Comparison of ENCODE assay signal across 9 mouse cellular contexts in genomic region chr3:66982181-66982911, GRCm38 (mm10). TPM values are rescaled to one million over a fixed set of nuclear protein-coding genes. Genes with fewer than 3 reads are reported as not detected.
DNase-seq lines count a peak whose midpoint lies in the region; ATAC-seq and TF ChIP-seq lines count a peak whose summit lies in the region.
"Had no signal": no experiment of that assay in that cellular context is flagged by ENCODE, and none has a peak within 500 bp of the region (broad histone marks: within the 10 kb centered on the region; RNA-seq: fewer than 3 reads in every experiment).

No protein-coding gene starts in this region.

- DNase-seq in heart, adult 2 months, result peak; percentile 64 to 67
- no peak for DNase-seq in heart, postnatal 25 days (ENCODE audit: low spot score)
- no peak for DNase-seq in liver, embryonic 13.5 days
- peak; percentile 65 for DNase-seq in splenic B cell, adult 2 months (ENCODE audit: low read depth, low spot score)
- no peak for DNase-seq in frontal cortex, postnatal 14 days (ENCODE audit: low spot score in 2 of 2)

- no peaks in the 10 kb centered on the region for H3K36me3 ChIP-seq in heart, adult 2 months (ENCODE audit: control insufficient read depth, insufficient read depth, low read length)
- H3K36me3 ChIP-seq in ES-Bruce4 (ENCODE audit: control insufficient read depth, insufficient read depth, low read length, poor library complexity, severe bottlenecking), result no peaks in the 10 kb centered on the region
- H3K36me3 ChIP-seq in embryonic facial prominence, embryonic 15.5 days, result no peaks in the 10 kb centered on the region
- H3K36me3 ChIP-seq in hindbrain, embryonic 15.5 days, result no peaks in the 10 kb centered on the region
- H3K36me3 ChIP-seq in liver, embryonic 13.5 days, result no peaks in the 10 kb centered on the region
- no peaks in the 10 kb centered on the region for H3K36me3 ChIP-seq in splenic B cell, adult 2 months (ENCODE audit: control insufficient read depth, insufficient read depth, low read length, poor library complexity, severe bottlenecking)

- H3K9me3 ChIP-seq in ES-Bruce4 (replicated peaks; ENCODE audit: control insufficient read depth, insufficient read depth, low read length, poor library complexity, severe bottlenecking), result no peaks in the 10 kb centered on the region
- H3K9me3 ChIP-seq in embryonic facial prominence, embryonic 15.5 days (replicated peaks), result no peaks in the 10 kb centered on the region
- no peaks in the 10 kb centered on the region for H3K9me3 ChIP-seq in hindbrain, embryonic 15.5 days
- H3K9me3 ChIP-seq in liver, embryonic 13.5 days (replicated peaks), result no peaks in the 10 kb centered on the region

- intact Hi-C loops in heart, adult 2 months (cut with DNase I), result loop anchor here (10.0 kb wide), 2 partner anchors 452 to 1458 kb away; partner anchors contain the start of genes Gfm1 and Tiparp
- intact Hi-C loops in heart, postnatal 25 days (cut with DNase I), result loop anchor here (10.0 kb wide), 1 partner anchor 592 kb away; no protein-coding TSS in a partner anchor

- TF ChIP-seq CTCF in heart, adult 2 months (IDR thresholded peaks at IDR 0.05), result no peak
- no peak for TF ChIP-seq CTCF in ES-Bruce4 (IDR thresholded peaks at IDR 0.05; ENCODE audit: low read depth, low read length)

- H3K27ac ChIP-seq in heart, adult 2 months, result no peak overlapping the region
- H3K27ac ChIP-seq in ES-Bruce4 (ENCODE audit: insufficient read depth, low read length), result no peak overlapping the region
- H3K27ac ChIP-seq in embryonic facial prominence, embryonic 15.5 days (replicated peaks), result peak overlapping the region; percentile 48; the same call in 1 of the 2 replicates
- peak overlapping the region; percentile 63; the same call in 1 of the 2 replicates for H3K27ac ChIP-seq in hindbrain, embryonic 15.5 days (replicated peaks)
- H3K27ac ChIP-seq in liver, embryonic 13.5 days, result no peak overlapping the region

- no peak overlapping the region for H3K9ac ChIP-seq in heart, adult 2 months (ENCODE audit: low read depth, low read length)
- no peak overlapping the region for H3K9ac ChIP-seq in ES-Bruce4 (ENCODE audit: low read depth, poor library complexity, severe bottlenecking)
- H3K9ac ChIP-seq in embryonic facial prominence, embryonic 15.5 days, result no peak overlapping the region
- H3K9ac ChIP-seq in hindbrain, embryonic 15.5 days, result 0 out of 2 replicates have a peak overlapping the region, but pooled peaks have one; percentile 9
- H3K9ac ChIP-seq in liver, embryonic 13.5 days, result no peak overlapping the region

- peak overlapping the region; percentile 85 for H3K4me2 ChIP-seq in embryonic facial prominence, embryonic 15.5 days (replicated peaks)
- H3K4me2 ChIP-seq in hindbrain, embryonic 15.5 days, result peak overlapping the region; percentile 53
- peak overlapping the region; percentile 71 for H3K4me2 ChIP-seq in liver, embryonic 13.5 days

- peaks cover 2% of the 10 kb centered on the region for H3K4me1 ChIP-seq in heart, adult 2 months (ENCODE audit: control insufficient read depth, insufficient read depth, low read length)
- H3K4me1 ChIP-seq in ES-Bruce4 (ENCODE audit: control insufficient read depth, insufficient read depth, low read length), result no peaks in the 10 kb centered on the region
- peaks cover 31% of the 10 kb centered on the region for H3K4me1 ChIP-seq in embryonic facial prominence, embryonic 15.5 days
- H3K4me1 ChIP-seq in hindbrain, embryonic 15.5 days (replicated peaks), result peaks cover 26% of the 10 kb centered on the region
- peaks cover 35% of the 10 kb centered on the region for H3K4me1 ChIP-seq in liver, embryonic 13.5 days (replicated peaks)

- H3K27me3 ChIP-seq in heart, adult 2 months (ENCODE audit: control insufficient read depth, insufficient read depth, low read length), result peaks cover 23% of the 10 kb centered on the region
- peaks cover 41% of the 10 kb centered on the region for H3K27me3 ChIP-seq in ES-Bruce4 (ENCODE audit: control insufficient read depth, insufficient read depth, low read length, poor library complexity, severe bottlenecking)
- peaks cover 44% of the 10 kb centered on the region for H3K27me3 ChIP-seq in embryonic facial prominence, embryonic 15.5 days
- peaks cover 33% of the 10 kb centered on the region for H3K27me3 ChIP-seq in hindbrain, embryonic 15.5 days
- H3K27me3 ChIP-seq in liver, embryonic 13.5 days, result peaks cover 66% of the 10 kb centered on the region
- H3K27me3 ChIP-seq in splenic B cell, adult 2 months (ENCODE audit: control insufficient read depth, insufficient read depth, low read length, poor library complexity, severe bottlenecking), result peaks cover 5% of the 10 kb centered on the region; the same call in 1 of the 2 replicates

- peak overlapping the region; percentile 28; the same call in 1 of the 2 replicates for H3K4me3 ChIP-seq in heart, adult 2 months
- H3K4me3 ChIP-seq in ES-Bruce4 (ENCODE audit: low read depth, low read length), result peak overlapping the region; percentile 23
- peak overlapping the region; percentile 60 for H3K4me3 ChIP-seq in embryonic facial prominence, embryonic 15.5 days (replicated peaks)
- peak overlapping the region; percentile 33 for H3K4me3 ChIP-seq in hindbrain, embryonic 15.5 days
- H3K4me3 ChIP-seq in liver, embryonic 13.5 days (replicated peaks), result peak overlapping the region; percentile 57

- no peak for ATAC-seq in embryonic facial prominence, embryonic 15.5 days (ENCODE audit: insufficient number of reproducible peaks, low FRiP score, low TSS enrichment, low read depth)
- ATAC-seq in hindbrain, embryonic 15.5 days (ENCODE audit: low FRiP score, low read depth), result no peak
- ATAC-seq in liver, embryonic 13.5 days (ENCODE audit: low read depth), result no peak

- no peak for TF ChIP-seq POLR2A in heart, adult 2 months (IDR thresholded peaks at IDR 0.05; ENCODE audit: insufficient read depth, low read depth, low read length)
- TF ChIP-seq POLR2A in ES-Bruce4 (IDR thresholded peaks at IDR 0.05; ENCODE audit: insufficient read depth, low read length), result no peak

- no peaks in the 10 kb centered on the region for H3K79me2 ChIP-seq in heart, adult 2 months (replicated peaks; ENCODE audit: control insufficient read depth, insufficient read depth, low read length)

- 2% methylated on average over 29 of the region's 29 CpGs for WGBS in heart, adult 2 months
- WGBS in embryonic facial prominence, embryonic 15.5 days, result under 1% methylated on average over 29 of the region's 29 CpGs
- WGBS in hindbrain, embryonic 15.5 days, result under 1% methylated on average over 29 of the region's 29 CpGs
- WGBS in liver, embryonic 13.5 days (ENCODE audit: insufficient replicate concordance), result 0% methylated on average over 29 of the region's 29 CpGs

- no peak for TF ChIP-seq EP300 in heart, adult 2 months (IDR thresholded peaks at IDR 0.05; ENCODE audit: insufficient read depth, low read depth, low read length)
- no peak for TF ChIP-seq EP300 in ES-Bruce4 (IDR thresholded peaks at IDR 0.05; ENCODE audit: insufficient read depth, low read depth, low read length)

RNA-seq across cellular contexts. Expression of gene Shox2, which starts 0.8 kb away (rescaled TPM):
- under 1 TPM; 0.68 to 0.76 TPM for total RNA-seq in heart, adult 2 months (2021)
- 1.00 and 2.0 TPM in 2 replicates for polyA plus RNA-seq in heart, adult 2 months (2012; rRNA removed)
- 1 to 10 TPM; 1.0 to 1.1 TPM for total RNA-seq in heart, postnatal 25 days (2021)
- polyA plus RNA-seq in ES-Bruce4 (2011; ENCODE audit: insufficient read depth, insufficient read length, low read depth, missing spikeins), result 0.82 and 0.88 TPM in 2 replicates
- polyA plus RNA-seq in embryonic facial prominence, embryonic 15.5 days (2015; fragmentation: Nextera tagmentation; extraction: Ambion mirVana), result 27.1 and 30.8 TPM in 2 replicates
- 23.6 and 37.9 TPM in 2 replicates for polyA plus RNA-seq in hindbrain, embryonic 15.5 days (2015; fragmentation: Nextera tagmentation; extraction: Ambion mirVana)
- polyA plus RNA-seq in liver, embryonic 13.5 days (2015; fragmentation: Nextera tagmentation; extraction: Ambion mirVana), result 0.14 and 0.22 TPM in 2 replicates
- total RNA-seq: left cerebral cortex, postnatal 10 days had no signal

RNA-seq across cellular contexts. Expression of gene Rsrc1, which starts 1.2 kb away (rescaled TPM):
- 10 to 100 TPM; 10.6 to 11.0 TPM for total RNA-seq in heart, adult 2 months (2021)
- 2.4 and 4.0 TPM in 2 replicates for polyA plus RNA-seq in heart, adult 2 months (2012; rRNA removed)
- total RNA-seq in heart, postnatal 25 days (2021), result 10 to 100 TPM in 1 of 2 experiments, 1 to 10 TPM in 1; 8.9 to 13.8 TPM
- 57.4 and 57.8 TPM in 2 replicates for polyA plus RNA-seq in ES-Bruce4 (2011; ENCODE audit: insufficient read depth, insufficient read length, low read depth, missing spikeins)
- 38.4 and 39.6 TPM in 2 replicates for polyA plus RNA-seq in embryonic facial prominence, embryonic 15.5 days (2015; fragmentation: Nextera tagmentation; extraction: Ambion mirVana)
- 29.3 and 33.3 TPM in 2 replicates for polyA plus RNA-seq in hindbrain, embryonic 15.5 days (2015; fragmentation: Nextera tagmentation; extraction: Ambion mirVana)
- 9.8 and 12.5 TPM in 2 replicates for polyA plus RNA-seq in liver, embryonic 13.5 days (2015; fragmentation: Nextera tagmentation; extraction: Ambion mirVana)

Comparison
In these comparisons a context has a peak if more than half of its experiments do, and no peak if none do; other contexts are left out.
1. DNase-seq: peak in heart, adult 2 months (2 of 2) and splenic B cell, adult 2 months (single experiment); none in heart, postnatal 25 days (single experiment), liver, embryonic 13.5 days (single experiment) and frontal cortex, postnatal 14 days (0 of 2).
2. H3K27ac ChIP-seq: peak in embryonic facial prominence, embryonic 15.5 days (single experiment) and hindbrain, embryonic 15.5 days (single experiment); none in heart, adult 2 months (single experiment), ES-Bruce4 (single experiment) and liver, embryonic 13.5 days (single experiment).
3. Peak in every context shown above with its lines, with median percentiles within 50 percentile points of each other: H3K4me3 ChIP-seq and H3K4me2 ChIP-seq.